Mouse (Mus musculus) urinary bladder, postnatal 36 days (tissue): Measurements from ENCODE around the gene Cnot10.

Experiments used
- DNase-seq, 2 experiments: peaks; one replicate each; pipeline ENCODE4 v3.0.0; 2022; ENCODE audit warnings: low spot score in 2 of 2, mixed read lengths in 1 of 2

Gene Cnot10

DNA sequence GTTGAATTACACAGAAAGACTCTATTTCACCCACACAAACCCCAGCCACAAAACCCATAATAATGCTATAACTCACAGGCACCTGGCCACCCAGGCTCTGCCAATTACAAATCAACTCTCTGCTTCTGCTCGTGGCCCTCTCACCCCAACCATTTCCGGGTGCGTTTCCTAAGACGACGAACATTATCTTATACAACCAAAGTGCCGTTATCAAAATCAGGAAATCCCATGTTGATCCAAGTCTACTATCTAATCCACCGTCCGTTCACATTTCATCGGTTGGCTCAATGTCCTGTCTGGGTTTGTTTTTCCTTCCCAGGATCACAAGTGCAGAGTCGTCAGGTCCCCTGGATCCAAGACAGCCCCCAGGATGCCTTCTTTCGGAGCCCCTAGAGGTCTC lies 61.3 kb downstream of the Cnot10 start:
- DNase-seq, result no peak

DNA sequence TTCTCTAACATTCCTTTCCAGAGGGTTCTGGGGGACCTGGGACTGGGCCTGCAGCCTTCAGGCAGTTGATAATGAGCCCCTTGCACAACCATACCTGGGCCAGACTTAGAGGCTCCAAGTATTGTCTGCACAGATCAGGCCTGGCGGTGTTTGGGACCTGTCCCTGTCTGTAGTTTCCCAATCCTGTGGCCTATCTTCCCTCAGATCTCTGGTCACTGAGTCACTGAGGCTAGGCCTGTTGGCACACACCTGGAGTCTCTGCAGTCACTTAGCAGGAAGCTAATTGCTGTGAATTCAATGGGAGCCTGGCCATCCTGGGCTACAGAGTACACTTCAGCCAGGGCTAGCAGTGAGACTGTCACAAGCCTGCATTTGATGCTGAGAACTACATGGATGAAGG lies 64.0 kb downstream of the Cnot10 start:
- peak in 1 of 2 experiments; percentile 66 for DNase-seq

- DNase-seq, result no peak
Observed at GRCm38 (mm10) chr9:114573528-114573927, 66.5 kb downstream of the Cnot10 start.

DNA sequence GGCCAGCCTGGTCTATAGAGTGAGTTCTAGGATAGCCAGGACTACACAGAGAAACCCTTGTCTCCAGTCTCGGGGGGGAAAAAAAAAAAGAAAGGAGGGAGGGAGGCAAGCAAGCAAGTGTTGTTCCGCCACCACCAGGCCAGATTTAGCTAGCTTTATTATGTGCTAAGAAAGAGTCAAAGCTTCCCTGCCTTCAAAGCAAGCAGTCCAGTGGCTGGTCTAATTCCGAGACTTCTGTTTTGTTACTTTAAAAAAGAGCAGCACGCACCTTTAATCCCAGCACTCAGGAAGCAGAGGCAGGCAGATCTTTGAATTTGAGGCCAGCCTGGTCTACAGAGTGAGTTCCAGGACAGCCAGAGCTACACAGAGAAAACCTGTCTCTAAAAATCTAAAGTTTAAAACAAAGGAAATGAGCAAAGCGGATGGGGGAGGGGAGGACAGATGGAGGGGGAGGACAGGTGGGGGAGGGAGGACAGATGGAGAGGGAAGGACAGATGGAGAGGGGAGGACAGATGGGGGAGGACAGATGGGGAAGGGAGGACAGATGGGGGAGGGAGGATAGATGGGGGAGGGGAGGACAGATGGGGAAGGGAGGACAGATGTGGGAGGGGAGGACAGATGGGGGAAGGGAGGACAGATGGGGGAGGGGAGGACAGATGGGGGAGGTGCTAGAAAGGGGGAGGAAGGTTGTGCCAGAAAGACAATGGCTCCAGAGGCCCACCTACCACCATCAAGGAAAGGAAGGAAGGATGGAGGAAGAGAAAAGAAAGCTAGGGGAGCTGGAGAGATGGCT lies 71.1 kb downstream of the Cnot10 start:
- no peak for DNase-seq

- DNase-seq, result no peak
Observed at GRCm38 (mm10) chr9:114564667-114565066, 75.3 kb downstream of the Cnot10 start.

- DNase-seq, result no peak
Observed at GRCm38 (mm10) chr9:114563761-114564606, 76.0 kb downstream of the Cnot10 start, which contains the start of gene Trim71. Gene Trim71 (minus strand): TSS chr9:114564369.

DNA sequence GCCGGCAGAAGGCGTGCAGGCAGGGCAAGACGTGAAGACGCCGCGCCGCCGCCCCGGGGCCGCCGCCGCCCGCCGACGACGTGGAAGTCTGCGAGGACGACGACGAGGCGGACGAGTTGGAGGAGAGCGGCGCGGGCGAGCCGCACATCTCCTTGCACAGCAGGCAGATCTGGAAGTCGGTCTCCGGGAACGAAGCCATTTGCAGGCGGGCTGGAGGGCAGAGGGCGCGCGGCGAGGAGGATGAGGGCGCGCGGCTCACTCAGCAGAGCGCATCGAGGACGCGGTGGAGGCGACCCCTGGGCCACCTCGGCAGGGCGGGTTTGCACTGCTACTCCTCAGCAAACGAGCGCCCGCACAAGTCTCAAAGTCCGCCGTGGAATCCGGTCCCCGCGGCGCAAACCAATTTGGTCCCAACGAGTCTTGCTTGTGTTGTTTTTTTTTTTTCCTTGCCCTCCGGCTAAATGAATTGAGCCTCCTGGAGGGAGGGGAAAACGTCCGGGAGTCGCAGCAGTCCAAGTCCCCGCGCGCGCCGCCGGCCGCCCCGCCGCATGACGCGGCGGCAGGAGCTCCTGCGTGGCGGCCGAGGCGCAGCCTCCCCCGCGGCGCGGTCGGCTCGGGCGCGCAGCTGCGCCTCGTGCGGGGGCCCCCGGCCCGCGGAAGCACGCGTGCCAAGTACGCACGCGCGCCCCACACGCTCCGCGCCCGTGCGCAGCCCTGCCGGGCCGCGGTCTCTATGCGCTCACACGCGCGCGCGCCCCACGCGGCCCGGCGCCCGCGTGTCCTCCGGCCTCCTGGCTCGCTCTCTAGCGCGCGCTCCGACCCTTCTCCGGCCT lies 76.8 kb downstream of the Cnot10 start:
- DNase-seq, result no peak

DNA sequence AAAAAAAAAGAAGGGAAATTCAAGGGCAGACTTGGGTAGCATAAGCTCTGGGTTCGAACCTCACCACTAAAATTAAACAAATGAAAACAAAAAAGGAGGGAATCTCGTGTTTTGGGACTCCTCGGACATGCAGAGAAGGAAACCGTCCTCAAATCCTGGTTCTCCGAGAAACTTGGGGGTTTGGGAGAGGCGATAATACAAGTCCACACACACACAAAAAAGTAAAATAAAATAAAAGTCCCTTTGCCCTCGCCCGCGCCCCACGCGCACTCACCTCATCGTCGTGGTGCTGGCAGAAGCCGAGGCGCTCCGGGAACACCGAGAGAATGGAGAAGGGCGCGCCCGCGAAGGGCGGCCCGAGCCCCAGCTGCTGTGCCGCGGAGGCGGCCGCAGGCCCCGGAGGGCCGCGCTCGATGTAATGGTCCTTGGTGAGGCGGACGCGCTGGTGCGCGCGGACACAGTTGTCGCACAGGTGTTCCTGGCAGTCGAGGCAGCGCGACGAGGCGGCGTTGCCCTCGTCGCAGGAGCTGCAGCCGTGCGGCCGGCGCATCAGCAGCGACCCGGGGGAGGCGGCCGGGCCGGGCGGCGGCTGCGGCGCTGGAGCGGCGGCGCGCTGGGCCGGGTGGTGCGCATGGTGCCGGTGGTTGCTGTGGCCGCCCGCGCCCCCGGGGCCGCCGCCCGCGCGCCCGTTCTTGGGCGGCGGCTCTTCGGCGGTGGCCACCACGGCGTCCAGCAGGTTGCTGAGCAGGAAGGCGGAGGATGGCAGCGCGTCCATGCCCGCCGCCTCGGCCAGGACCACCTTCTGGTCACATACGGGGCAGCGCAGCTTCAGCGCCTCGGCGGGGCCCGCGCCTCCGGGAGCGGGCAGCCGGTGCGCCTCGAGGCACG lies 77.7 kb downstream of the Cnot10 start:
- DNase-seq, result no peak

DNA sequence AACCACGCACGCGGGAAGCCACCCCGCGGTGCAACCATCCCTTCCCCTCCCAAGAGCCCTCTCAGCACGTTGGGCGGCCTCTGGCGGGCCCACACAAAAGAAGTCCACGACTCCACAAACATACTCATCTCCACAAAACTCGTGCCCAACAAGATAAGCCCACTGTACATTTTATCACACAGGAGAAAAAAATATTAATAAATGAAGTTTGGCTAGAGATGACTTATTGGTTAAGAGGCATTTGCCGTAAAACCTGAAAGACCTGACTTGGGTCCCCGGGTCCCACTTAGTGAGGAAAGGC lies 78.4 kb downstream of the Cnot10 start:
- no peak for DNase-seq

DNA sequence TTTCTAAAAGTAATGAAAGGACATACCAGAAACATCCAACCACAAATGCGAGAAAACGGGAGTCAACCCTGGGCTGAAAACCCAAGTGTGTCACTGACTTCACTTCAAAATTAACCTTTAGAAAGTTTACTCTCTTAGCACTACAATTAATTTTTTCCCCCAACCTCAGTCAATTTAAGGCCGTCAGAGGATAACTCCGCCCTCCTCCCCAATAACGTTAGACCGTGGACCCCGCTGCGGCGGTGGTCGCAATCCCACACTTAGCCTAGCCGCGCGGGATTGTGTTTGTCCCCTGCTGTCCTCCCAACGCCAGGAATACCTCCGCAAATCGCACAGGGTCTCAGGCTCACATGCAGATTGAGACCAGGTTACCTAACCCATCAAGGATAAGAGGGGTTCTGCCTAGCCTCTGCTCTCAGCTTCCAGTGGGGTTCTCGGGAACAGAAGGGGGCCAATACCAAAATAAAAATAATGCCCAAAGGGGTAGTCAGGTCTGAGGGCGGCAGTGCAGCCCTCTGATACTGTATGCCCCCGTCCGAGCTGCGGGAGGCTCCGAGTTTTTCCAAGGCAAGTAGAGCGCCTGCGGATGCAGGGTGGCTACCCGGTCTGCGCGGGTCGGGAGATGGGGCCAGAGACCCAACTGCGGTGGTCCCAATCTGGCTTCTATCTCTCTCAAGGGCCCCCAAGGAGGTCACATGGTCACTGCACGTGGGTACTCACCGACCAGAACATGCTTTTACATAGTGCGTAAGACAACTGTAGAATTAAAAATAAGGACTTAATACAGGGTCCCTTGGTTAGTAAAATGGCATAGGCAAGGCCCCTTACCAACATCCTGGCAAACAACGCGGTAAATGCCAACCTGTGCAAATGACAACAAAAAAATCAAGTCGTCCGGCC lies 79.0 kb downstream of the Cnot10 start:
- no peak for DNase-seq

DNA sequence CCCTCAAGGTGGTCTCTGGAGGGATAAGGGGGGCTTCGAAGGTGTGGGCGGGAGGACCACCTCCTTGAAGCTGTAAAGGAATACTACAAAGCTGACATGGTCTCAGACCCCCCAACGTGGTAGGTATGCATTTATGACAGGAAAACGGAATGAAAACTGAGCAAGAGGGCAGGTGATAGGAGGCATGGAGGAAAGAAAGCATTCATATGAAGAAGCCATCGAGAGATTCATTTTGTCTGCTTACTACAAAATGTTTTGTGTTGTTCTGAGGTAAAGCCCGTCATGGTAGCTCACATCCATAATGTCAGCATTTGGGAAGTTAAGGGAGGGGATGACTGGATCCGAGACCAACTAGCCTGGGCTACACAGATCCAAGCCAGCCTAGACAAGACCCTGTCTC lies 79.8 kb downstream of the Cnot10 start:
- no peak for DNase-seq

DNA sequence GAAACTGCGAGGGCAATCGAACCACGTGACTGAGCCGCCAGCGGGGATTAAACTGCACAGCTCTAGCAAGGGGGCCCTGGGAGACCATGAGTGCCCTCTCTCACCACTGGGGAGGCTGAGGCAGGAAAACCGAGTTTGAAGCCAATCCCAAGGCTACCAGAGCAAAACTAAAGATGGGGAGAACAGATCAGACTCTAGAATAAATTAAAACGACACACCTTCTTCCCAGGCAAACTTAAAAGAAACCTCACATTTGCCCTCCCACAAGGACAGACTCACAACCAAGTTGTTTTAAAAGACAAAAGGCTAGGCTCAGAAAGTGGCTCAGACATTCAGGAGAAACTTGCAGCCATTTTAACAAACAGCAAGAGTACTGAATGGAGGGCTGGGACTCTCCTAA lies 82.9 kb downstream of the Cnot10 start:
- no peak for DNase-seq

DNA sequence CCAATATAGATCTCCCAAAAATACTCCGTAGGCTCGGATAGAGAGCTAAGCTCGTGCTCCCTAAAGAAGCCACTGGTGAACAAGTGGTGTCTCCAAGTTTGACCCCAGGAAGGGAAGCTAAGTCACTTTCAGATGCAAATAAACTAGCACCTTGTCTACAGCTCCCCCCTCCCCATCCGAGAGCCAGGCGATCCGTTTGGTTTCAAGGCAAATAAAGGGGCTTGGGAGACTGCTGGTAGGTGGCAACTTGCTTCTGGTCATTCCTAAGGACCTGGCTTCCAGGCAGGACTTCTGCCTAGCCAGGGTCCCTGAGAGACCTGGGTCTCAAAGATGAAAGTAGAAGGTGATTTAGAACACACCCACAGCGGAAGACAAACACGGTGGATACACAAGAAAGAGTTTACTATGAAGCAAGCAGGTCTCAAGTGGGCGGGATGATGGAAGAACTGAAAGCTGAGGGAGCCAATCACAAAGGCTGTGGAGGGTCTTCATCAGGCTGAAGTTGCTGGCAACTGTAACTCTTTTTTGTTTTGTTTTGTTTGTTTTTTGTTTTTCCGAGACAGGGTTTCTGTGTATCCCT lies 83.6 kb downstream of the Cnot10 start:
- DNase-seq, result no peak

- peak in 1 of 2 experiments; percentile 46 for DNase-seq
Observed at GRCm38 (mm10) chr9:114554355-114554979, 85.5 kb downstream of the Cnot10 start.

GRCm38 (mm10) chr9:114553828-114554227 lies 86.2 kb downstream of the Cnot10 start:
- no peak for DNase-seq

DNA sequence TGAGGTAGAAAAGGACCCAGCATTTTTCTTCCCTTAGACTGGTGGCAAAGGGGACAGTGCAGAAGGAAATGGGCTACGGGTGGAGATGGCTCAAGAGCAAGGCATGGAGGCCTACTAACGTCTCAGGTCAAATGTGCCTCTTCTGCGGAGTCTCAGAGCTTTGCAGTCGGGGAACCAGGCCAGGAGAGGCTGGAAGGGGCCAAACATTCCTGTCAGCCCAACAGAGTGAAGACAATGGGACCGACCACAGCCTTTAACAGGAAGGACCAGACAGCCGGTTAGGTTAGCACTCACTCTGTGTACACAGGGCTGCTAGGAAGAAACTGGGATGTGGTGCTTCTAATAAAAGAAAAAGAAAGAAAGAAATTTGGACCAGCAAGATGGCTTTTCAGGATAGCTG lies 90.0 kb downstream of the Cnot10 start:
- no peak for DNase-seq

DNA sequence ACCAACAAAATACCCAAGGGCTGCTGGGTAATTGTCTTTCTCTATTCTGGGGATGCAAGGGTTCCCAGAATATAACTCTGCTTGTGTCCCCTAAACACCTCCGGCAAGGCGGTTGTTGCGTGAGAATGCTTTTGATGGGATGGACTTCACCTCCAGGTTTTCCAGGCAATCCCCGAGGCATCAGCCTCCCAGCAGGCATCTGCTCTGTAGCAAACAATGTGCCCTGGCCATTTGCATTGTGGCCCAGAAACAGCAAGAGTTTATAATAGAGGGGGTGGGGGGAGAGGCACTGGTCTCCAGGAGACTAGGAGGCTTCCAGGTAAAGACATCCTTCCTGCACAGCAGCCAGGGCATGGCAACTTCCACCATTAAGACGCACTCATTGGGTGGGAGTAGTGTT lies 90.9 kb downstream of the Cnot10 start:
- DNase-seq, result no peak

DNA sequence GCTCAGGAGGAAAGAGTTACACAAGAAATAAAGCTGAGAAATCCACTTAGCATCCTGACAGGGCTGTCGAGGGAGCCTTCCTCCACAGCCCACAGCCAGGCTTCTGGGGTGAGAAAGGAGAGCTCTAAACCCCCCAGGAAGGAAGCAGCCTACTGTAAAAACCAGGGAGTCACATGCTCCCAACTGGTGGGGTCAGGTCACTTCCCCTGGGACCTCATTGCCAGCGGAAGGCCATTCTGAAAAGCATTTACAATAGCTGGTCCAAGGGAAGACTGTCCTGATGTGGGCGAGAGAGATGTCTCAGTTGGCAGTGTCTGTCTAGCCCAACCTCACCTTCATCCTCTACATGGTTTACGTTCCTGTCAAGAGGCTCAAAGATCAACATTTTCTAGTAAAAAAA lies 91.5 kb downstream of the Cnot10 start:
- no peak for DNase-seq

- no peak for DNase-seq
Observed at GRCm38 (mm10) chr9:114547643-114548077, 92.3 kb downstream of the Cnot10 start.
